Mouse (Mus musculus) R1 (cell line): ENCODE measurements around the gene Zfp408.
A peak's percentile ranks its signal among the peaks of the same experiment; 100 is the strongest.

Source experiments
- DNase-seq: peaks from one replicate; pipeline ENCODE4 v3.0.0-alpha.2; 2018; ENCODE audit warnings: low read depth, low spot score

Gene Zfp408

GRCm38 (mm10) chr2:91609370-91609769 lies 40.2 kb downstream of the Zfp408 start:
- peak; percentile 42 for DNase-seq

- peak; percentile 25 for DNase-seq
These were observed 47.2 kb downstream of the Zfp408 start for GRCm38 (mm10) chr2:91602389-91602788.

- DNase-seq = no peak
These were observed 49.1 kb downstream of the Zfp408 start for GRCm38 (mm10) chr2:91600475-91600874.
